Mouse (Mus musculus): Measurements from ENCODE around the gene Scrt2. TPM values are rescaled to one million over a fixed set of nuclear protein-coding genes. Genes with fewer than 3 reads are reported as not detected.
A peak's percentile ranks its signal among the peaks of the same experiment; 100 is the strongest.

The Scrt2 gene
- polyA plus RNA-seq, 1 experiment from 2014 or later: 2.2 TPM

GRCm38 (mm10) chr2:152143279-152144157 is 62.2 kb downstream of the Scrt2 start, which contains the start of gene Tcf15:
Tcf15 (plus strand) TSS chr2:152143561.
- Histone ChIP-seq H3K4me1 (peaks cover 30% of the 10 kb centered on the region), H3K9me3 (replicated peaks) (no peaks in the 10 kb centered on the region), H3K36me3 (no peaks in the 10 kb centered on the region), H3K27me3 (ENCODE audit: low read depth, poor library complexity, severe bottlenecking) (peaks cover 91% of the 10 kb centered on the region), H3K27ac (replicated peaks) (peak within 1 kb of the TSS; percentile 65), H3K4me3 (peak within 1 kb of the TSS; percentile 59)
- WGBS: under 1% methylated on average over 118 of the region's 118 CpGs
- DNase-seq (ENCODE audit: low spot score): peak; percentile 74

- Histone ChIP-seq H3K36me3 (no peaks in the 10 kb centered on the region), H3K9me3 (replicated peaks) (no peaks in the 10 kb centered on the region), H3K4me3 (peak overlapping the region; percentile 59), H3K27ac (replicated peaks) (no peak overlapping the region), H3K27me3 (ENCODE audit: low read depth, poor library complexity, severe bottlenecking) (peaks cover 94% of the 10 kb centered on the region), H3K4me1 (peaks cover 30% of the 10 kb centered on the region)
- WGBS: 18% methylated on average over 9 of the region's 9 CpGs
- DNase-seq (ENCODE audit: low spot score): no peak
These were observed 62.8 kb downstream of the Scrt2 start for GRCm38 (mm10) chr2:152144158-152144450.

- Histone ChIP-seq H3K9me3 (replicated peaks) (no peaks in the 10 kb centered on the region), H3K4me3 (0 out of 2 replicates have a peak overlapping the region, but pooled peaks have one; percentile 59), H3K27ac (replicated peaks) (no peak overlapping the region), H3K4me1 (peaks cover 29% of the 10 kb centered on the region), H3K27me3 (ENCODE audit: low read depth, poor library complexity, severe bottlenecking) (peaks cover 90% of the 10 kb centered on the region), H3K36me3 (no peaks in the 10 kb centered on the region)
- WGBS: 68% methylated on average over 5 of the region's 5 CpGs
- no peak for DNase-seq (ENCODE audit: low spot score)
These were observed 63.2 kb downstream of the Scrt2 start for GRCm38 (mm10) chr2:152144501-152144900.

Other genes starting within 250 kb of the Scrt2 start
- gene Rspo4, start 238.6 kb upstream of the Scrt2 start, polyA plus RNA-seq (2016; fragmentation: Nextera tagmentation; extraction: Ambion mirVana): 0.14 and 0.21 TPM in 2 replicates
- gene Angpt4, start 170.3 kb upstream of the Scrt2 start, polyA plus RNA-seq (2016; fragmentation: Nextera tagmentation; extraction: Ambion mirVana): 0.06 and 0.32 TPM in 2 replicates
- gene Fam110a, start 101.3 kb upstream of the Scrt2 start, polyA plus RNA-seq (2016; fragmentation: Nextera tagmentation; extraction: Ambion mirVana): 79.8 and 108 TPM in 2 replicates
- 0.81 and 0.87 TPM in 2 replicates for gene Slc52a3, start 85.0 kb upstream of the Scrt2 start, polyA plus RNA-seq (2016; fragmentation: Nextera tagmentation; extraction: Ambion mirVana)
- 14.8 and 18.5 TPM in 2 replicates for gene Srxn1, start 24.0 kb downstream of the Scrt2 start, polyA plus RNA-seq (2016; fragmentation: Nextera tagmentation; extraction: Ambion mirVana)
- gene Tcf15, start 62.0 kb downstream of the Scrt2 start, polyA plus RNA-seq (2016; fragmentation: Nextera tagmentation; extraction: Ambion mirVana): 1.9 and 3.0 TPM in 2 replicates
- 79.1 and 82.7 TPM in 2 replicates for gene Csnk2a1, start 145.3 kb downstream of the Scrt2 start, polyA plus RNA-seq (2016; fragmentation: Nextera tagmentation; extraction: Ambion mirVana)
- 29.2 and 30.3 TPM in 2 replicates for gene Tbc1d20, start 212.3 kb downstream of the Scrt2 start, polyA plus RNA-seq (2016; fragmentation: Nextera tagmentation; extraction: Ambion mirVana)